ENCODE assay signal across 21 mouse cellular contexts in the genomic region with DNA sequence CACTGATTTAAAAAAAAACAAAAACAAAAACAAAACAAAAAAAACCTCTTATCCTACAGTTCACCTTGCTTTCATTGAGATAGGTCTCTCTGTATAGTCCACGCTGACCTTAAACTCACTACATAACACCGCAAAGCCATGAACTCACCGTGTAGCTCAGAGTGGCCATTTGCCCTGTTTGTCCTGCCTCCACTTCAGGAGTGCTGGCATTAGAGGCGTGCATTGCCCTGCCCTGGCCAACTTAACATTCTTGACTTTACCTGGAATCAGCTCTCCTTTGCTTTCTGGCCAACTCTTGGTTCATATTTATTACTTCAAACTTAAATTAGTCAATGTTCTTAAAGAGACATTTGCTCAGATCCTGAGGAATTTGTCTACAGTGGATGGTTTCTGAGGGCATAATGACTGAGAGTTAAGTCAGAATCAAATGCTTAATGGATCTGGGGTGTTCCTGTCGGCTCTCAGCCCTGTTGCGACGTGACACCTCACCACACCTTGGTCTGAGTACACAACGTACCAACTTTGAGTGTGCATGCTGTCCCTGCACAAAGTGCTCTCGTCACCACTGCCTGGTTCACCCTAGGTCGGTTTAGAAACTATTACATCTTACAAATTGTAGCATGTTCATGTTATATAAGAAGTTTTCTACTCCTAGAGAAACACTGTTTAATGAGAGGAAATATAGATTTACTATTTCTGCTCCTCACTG. TPM values are rescaled to one million over a fixed set of nuclear protein-coding genes. Genes with fewer than 3 reads are reported as not detected.
A peak's percentile ranks its signal among the peaks of the same experiment; 100 is the strongest.
DNase-seq lines count a peak whose midpoint lies in the region; ATAC-seq and TF ChIP-seq lines count a peak whose summit lies in the region.
"Had no signal": no experiment of that assay in that cellular context is flagged by ENCODE, and none has a peak within 500 bp of the region (broad histone marks: within the 10 kb centered on the region; RNA-seq: fewer than 3 reads in every experiment).

No protein-coding gene starts in this region.

- no peak for ATAC-seq in kidney, embryonic 14.5 days (ENCODE audit: low FRiP score, low TSS enrichment)
- peak; percentile 98 for ATAC-seq in lung, postnatal 0 days
- ATAC-seq: activated CD4-positive, CD25-positive, alpha-beta regulatory T cell, adult 4 months; forebrain, embryonic 16.5 days had no signal

- peak; percentile 100 for TF ChIP-seq EP300 in lung, postnatal 0 days (IDR thresholded peaks at IDR 0.05)

- H3K4me3 ChIP-seq in kidney, adult 2 months (ENCODE audit: insufficient read depth, low read depth, low read length) = no peak overlapping the region
- no peak overlapping the region for H3K4me3 ChIP-seq in kidney, embryonic 14.5 days (ENCODE audit: low read length)
- no peak overlapping the region for H3K4me3 ChIP-seq in lung, postnatal 0 days (ENCODE audit: low read depth, low read length)
- H3K4me3 ChIP-seq: embryonic facial prominence, embryonic 12.5 days; forebrain, embryonic 12.5 days; heart, embryonic 15.5 days; hindbrain, embryonic 10.5 days had no signal

- no peak overlapping the region for H3K27ac ChIP-seq in kidney, adult 2 months (ENCODE audit: insufficient read depth, low read depth, low read length)
- H3K27ac ChIP-seq in kidney, embryonic 14.5 days (ENCODE audit: low read depth, low read length) = no peak overlapping the region
- peak overlapping the region; percentile 74 for H3K27ac ChIP-seq in lung, postnatal 0 days (ENCODE audit: low read length)
- H3K27ac ChIP-seq: embryonic facial prominence, embryonic 12.5 days; forebrain, embryonic 12.5 days; heart, embryonic 15.5 days; hindbrain, embryonic 10.5 days; hindbrain, embryonic 14.5 days had no signal

- 77% methylated on average over 10 of the region's 10 CpGs for WGBS in kidney, adult 2 months
- WGBS in kidney, embryonic 14.5 days = 80% methylated on average over 10 of the region's 10 CpGs
- 57% methylated on average over 10 of the region's 10 CpGs for WGBS in lung, postnatal 0 days

- no peaks in the 10 kb centered on the region for H3K4me1 ChIP-seq in kidney, adult 2 months (ENCODE audit: control insufficient read depth, insufficient read depth, low read length)
- no peaks in the 10 kb centered on the region for H3K4me1 ChIP-seq in kidney, embryonic 14.5 days (ENCODE audit: control insufficient read depth, insufficient read depth, low read length)
- H3K4me1 ChIP-seq in lung, postnatal 0 days (ENCODE audit: insufficient read depth, low read depth, low read length) = no peaks in the 10 kb centered on the region
- H3K4me1 ChIP-seq: embryonic facial prominence, embryonic 12.5 days; forebrain, embryonic 12.5 days; heart, embryonic 15.5 days; hindbrain, embryonic 10.5 days had no signal

- no peak overlapping the region for H3K4me2 ChIP-seq in kidney, embryonic 14.5 days (replicated peaks; ENCODE audit: low read depth, low read length)
- H3K4me2 ChIP-seq in lung, postnatal 0 days (replicated peaks; ENCODE audit: low read depth, low read length) = no peak overlapping the region
- H3K4me2 ChIP-seq: embryonic facial prominence, embryonic 12.5 days; forebrain, embryonic 12.5 days; heart, embryonic 11.5 days; heart, embryonic 15.5 days; hindbrain, embryonic 14.5 days had no signal

- TF ChIP-seq CTCF in kidney, adult 2 months (conservative IDR thresholded peaks at IDR 0.05; ENCODE audit: insufficient read depth, insufficient read length, low read depth, low read length) = no peak
- no peak for TF ChIP-seq CTCF in lung, postnatal 0 days (IDR thresholded peaks at IDR 0.05)

- H3K9ac ChIP-seq in kidney, embryonic 14.5 days (ENCODE audit: low read depth, low read length) = no peak overlapping the region
- no peak overlapping the region for H3K9ac ChIP-seq in lung, postnatal 0 days (replicated peaks; ENCODE audit: low read depth)
- H3K9ac ChIP-seq: embryonic facial prominence, embryonic 12.5 days; forebrain, embryonic 12.5 days; heart, embryonic 15.5 days; hindbrain, embryonic 14.5 days had no signal

- H3K36me3 ChIP-seq in kidney, adult 2 months (ENCODE audit: control insufficient read depth, insufficient read depth, low read length) = no peaks in the 10 kb centered on the region
- no peaks in the 10 kb centered on the region for H3K36me3 ChIP-seq in kidney, embryonic 14.5 days (ENCODE audit: control insufficient read depth, insufficient read depth, low read length)
- no peaks in the 10 kb centered on the region for H3K36me3 ChIP-seq in lung, postnatal 0 days (ENCODE audit: insufficient read depth, low read length)
- H3K36me3 ChIP-seq: embryonic facial prominence, embryonic 12.5 days; forebrain, embryonic 12.5 days; hindbrain, embryonic 10.5 days had no signal

- DNase-seq in kidney, adult 2 months = peak; percentile 6
- DNase-seq in lung, postnatal 0 days (ENCODE audit: low spot score) = peak; percentile 91
- peak; percentile 74 for DNase-seq in lung, postnatal 36 days
- no peak for DNase-seq in cerebellum, postnatal 36 days
- no peak for DNase-seq in cerebellum, postnatal 10 days
- DNase-seq in urinary bladder, postnatal 36 days (ENCODE audit: low spot score in 2 of 2) = no peak
- DNase-seq: adrenal gland, postnatal 14 days; cerebellum, adult 2 months; cerebellum, postnatal 14 days; gastrocnemius, postnatal 10 days; heart, adult 18-20 months; heart, postnatal 14 days had no signal

- H3K9me3 ChIP-seq in kidney, embryonic 14.5 days (ENCODE audit: control insufficient read depth, low read length) = peaks cover 7% of the 10 kb centered on the region
- no peaks in the 10 kb centered on the region for H3K9me3 ChIP-seq in lung, postnatal 0 days (ENCODE audit: low read length)
- H3K9me3 ChIP-seq: embryonic facial prominence, embryonic 12.5 days; heart, embryonic 15.5 days had no signal

- no peak for TF ChIP-seq POLR2A in kidney, adult 2 months (IDR thresholded peaks at IDR 0.05; ENCODE audit: low read depth, low read length)

- H3K27me3 ChIP-seq in kidney, adult 2 months (replicated peaks; ENCODE audit: control insufficient read depth, insufficient read depth, low read length) = no peaks in the 10 kb centered on the region
- no peaks in the 10 kb centered on the region for H3K27me3 ChIP-seq in kidney, embryonic 14.5 days (ENCODE audit: control insufficient read depth, insufficient read depth, low read length)
- H3K27me3 ChIP-seq in lung, postnatal 0 days (replicated peaks; ENCODE audit: insufficient read depth, low read length) = no peaks in the 10 kb centered on the region
- H3K27me3 ChIP-seq: embryonic facial prominence, embryonic 12.5 days; forebrain, embryonic 12.5 days; heart, embryonic 15.5 days had no signal

RNA-seq across cellular contexts. Expression of gene Tead1, which starts 44.5 kb away (rescaled TPM):
- polyA plus RNA-seq in kidney, adult 2 months (2012; rRNA removed) = 14.7 TPM in 2 replicates
- polyA plus RNA-seq in kidney, embryonic 14.5 days (2014; fragmentation: Nextera tagmentation; extraction: Ambion mirVana) = 30.1 and 36.8 TPM in 2 replicates
- 23.0 and 28.8 TPM in 2 replicates for polyA plus RNA-seq in lung, postnatal 0 days (2015; fragmentation: Nextera tagmentation; extraction: Ambion mirVana)

Comparison
In these comparisons a context has a peak if more than half of its experiments do, and no peak if none do; other contexts are left out.
1. DNase-seq: peak in kidney, adult 2 months (single experiment), lung, postnatal 0 days (single experiment) and lung, postnatal 36 days (single experiment); none in cerebellum, postnatal 36 days (0 of 2), cerebellum, postnatal 10 days (0 of 2) and urinary bladder, postnatal 36 days (0 of 2).